Mouse (Mus musculus): ENCODE measurements around the gene Gm10273. TPM values are rescaled to one million over a fixed set of nuclear protein-coding genes. Genes with fewer than 3 reads are reported as not detected.
"Not testable (repeated sequence)": the region's sequence is repeated elsewhere in the genome, so short reads cannot be mapped to it uniquely, and the experiment has no call there.

Gm10273 gene
- polyA plus RNA-seq (2012), result 0.04 and 0.09 TPM in 2 replicates

DNA sequence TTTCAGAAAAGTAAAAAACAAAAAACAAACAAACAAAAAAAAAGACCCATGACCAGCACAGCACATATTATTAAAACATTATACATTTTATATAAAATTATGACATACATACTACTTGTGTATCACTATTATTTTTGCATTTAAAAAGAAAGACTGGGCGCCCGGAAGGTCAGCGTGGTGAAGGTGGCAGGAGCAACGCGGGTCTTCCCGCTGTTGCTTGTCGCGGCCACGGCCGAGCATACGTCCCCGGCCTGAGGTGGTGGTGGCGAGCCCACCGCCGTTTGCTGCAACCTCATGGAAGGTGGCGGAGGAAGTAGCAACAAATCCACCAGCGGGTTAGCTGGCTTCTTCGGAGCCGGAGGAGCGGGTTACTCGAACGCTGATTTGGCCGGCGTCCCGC, at the start of gene Gm10273:
Gene Gm10273, plus strand, starts transcription at position 172 of the 400 bp plus-strand sequence.
- H3K4me3 ChIP-seq (replicated peaks); H3K36me3 ChIP-seq (ENCODE audit: control insufficient read depth); H3K27me3 ChIP-seq (ENCODE audit: control insufficient read depth); H3K9me3 ChIP-seq (ENCODE audit: control insufficient read depth, low read length); H3K4me1 ChIP-seq (ENCODE audit: control insufficient read depth): not testable (repeated sequence)

DNA sequence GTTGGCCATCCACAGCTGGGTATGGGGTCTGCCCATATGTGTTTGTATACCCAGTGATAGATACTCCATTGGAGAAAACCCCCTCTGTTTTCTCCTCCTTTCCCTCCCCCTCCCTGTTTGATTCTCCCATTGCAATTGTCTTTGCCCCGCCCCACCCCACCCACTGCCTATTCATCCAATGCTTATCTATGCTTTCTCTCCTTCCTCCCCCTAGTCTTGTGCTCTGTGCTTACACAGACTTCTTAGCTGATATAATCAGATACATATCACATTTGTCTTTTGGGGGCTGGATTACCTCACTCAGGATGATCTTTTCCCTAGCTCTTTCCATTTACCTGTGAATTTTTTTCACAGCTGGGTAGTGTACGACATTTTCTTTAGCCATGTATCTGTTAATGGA, 48.9 kb upstream of the Gm10273 start:
- no peak overlapping the region for H3K4me3 ChIP-seq (replicated peaks)
- peaks cover 55% of the 10 kb centered on the region for H3K4me1 ChIP-seq (ENCODE audit: control insufficient read depth)
- TF ChIP-seq TAL1 (IDR thresholded peaks at IDR 0.05; ENCODE audit: low read length) (no peak), GATA1 (IDR thresholded peaks at IDR 0.05; ENCODE audit: low read length) (no peak)
- peaks cover 78% of the 10 kb centered on the region for H3K36me3 ChIP-seq (ENCODE audit: control insufficient read depth)
- H3K9me3 ChIP-seq (ENCODE audit: control insufficient read depth, low read length), result no peaks in the 10 kb centered on the region
- no peaks in the 10 kb centered on the region for H3K27me3 ChIP-seq (ENCODE audit: control insufficient read depth)

DNA sequence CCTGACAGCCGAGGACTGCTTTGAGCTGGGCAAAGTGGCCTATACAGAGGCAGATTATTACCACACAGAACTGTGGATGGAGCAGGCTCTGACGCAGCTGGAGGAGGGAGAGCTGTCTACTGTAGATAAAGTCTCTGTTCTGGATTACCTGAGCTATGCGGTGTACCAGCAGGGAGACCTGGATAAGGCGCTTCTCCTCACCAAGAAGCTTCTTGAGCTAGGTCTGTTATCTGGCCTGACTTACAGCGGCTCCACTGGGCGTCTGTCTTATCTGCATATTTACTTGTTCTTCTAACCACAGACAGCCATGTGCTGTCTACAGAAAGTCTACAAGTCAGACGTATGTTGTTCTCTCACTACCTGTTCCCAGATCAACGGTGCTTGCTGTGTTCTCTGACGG, 47.2 kb upstream of the Gm10273 start:
- Histone ChIP-seq H3K4me1 (ENCODE audit: control insufficient read depth) (peaks cover 55% of the 10 kb centered on the region), H3K9me3 (ENCODE audit: control insufficient read depth, low read length) (no peaks in the 10 kb centered on the region), H3K27me3 (ENCODE audit: control insufficient read depth) (no peaks in the 10 kb centered on the region), H3K36me3 (ENCODE audit: control insufficient read depth) (peaks cover 81% of the 10 kb centered on the region), H3K4me3 (replicated peaks) (no peak overlapping the region)
- TF ChIP-seq TAL1 (IDR thresholded peaks at IDR 0.05; ENCODE audit: low read length) (peak; percentile 88), GATA1 (IDR thresholded peaks at IDR 0.05; ENCODE audit: low read length) (peak; percentile 94)

DNA sequence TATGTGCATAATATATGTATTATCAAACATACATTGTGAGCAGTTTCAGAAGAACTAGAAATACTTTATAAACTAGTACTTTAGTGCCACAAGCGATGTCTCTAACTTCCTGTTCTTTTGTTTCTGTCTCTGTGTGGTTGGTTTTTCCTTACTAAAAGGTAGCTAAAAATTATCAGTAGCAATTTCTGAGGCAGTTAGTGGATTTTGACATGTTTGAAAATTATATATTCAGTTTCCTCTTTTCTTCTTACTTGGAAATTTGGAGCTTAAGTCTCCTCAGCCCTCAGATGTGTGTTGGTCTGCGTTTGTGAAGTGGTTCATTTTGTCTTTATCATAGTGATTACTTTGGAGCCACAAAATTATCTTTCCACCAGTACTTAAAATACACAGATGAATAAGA, 45.9 kb upstream of the Gm10273 start:
- Histone ChIP-seq H3K4me1 (ENCODE audit: control insufficient read depth) (peaks cover 55% of the 10 kb centered on the region), H3K9me3 (ENCODE audit: control insufficient read depth, low read length) (no peaks in the 10 kb centered on the region), H3K4me3 (replicated peaks) (no peak overlapping the region), H3K36me3 (ENCODE audit: control insufficient read depth) (peaks cover 76% of the 10 kb centered on the region), H3K27me3 (ENCODE audit: control insufficient read depth) (no peaks in the 10 kb centered on the region)
- TF ChIP-seq GATA1 (IDR thresholded peaks at IDR 0.05; ENCODE audit: low read length), result no peak
- no peak for TF ChIP-seq TAL1 (IDR thresholded peaks at IDR 0.05; ENCODE audit: low read length)

DNA sequence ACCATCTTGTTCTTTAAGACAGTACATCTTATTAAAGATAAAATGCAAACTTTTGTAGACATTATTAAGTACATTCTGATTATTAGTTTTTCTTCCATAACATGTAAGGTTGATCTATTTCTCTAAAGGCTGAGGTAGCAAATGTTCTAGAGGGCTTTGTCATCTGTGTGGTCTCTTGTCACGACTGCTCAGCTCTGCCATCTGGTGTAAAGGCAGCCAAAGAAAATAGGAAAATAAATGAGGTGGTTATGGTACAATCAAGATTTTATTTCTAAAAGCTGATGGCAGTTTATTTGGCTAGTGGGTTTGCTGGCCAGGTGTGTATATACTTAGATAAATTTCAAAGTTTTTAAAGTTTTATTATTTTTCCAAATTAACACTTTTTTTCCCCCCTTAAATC, 42.4 kb upstream of the Gm10273 start:
- H3K27me3 ChIP-seq (ENCODE audit: control insufficient read depth), result no peaks in the 10 kb centered on the region
- no peak for TF ChIP-seq TAL1 (IDR thresholded peaks at IDR 0.05; ENCODE audit: low read length)
- TF ChIP-seq GATA1 (IDR thresholded peaks at IDR 0.05; ENCODE audit: low read length), result no peak
- no peaks in the 10 kb centered on the region for H3K9me3 ChIP-seq (ENCODE audit: control insufficient read depth, low read length)
- peaks cover 25% of the 10 kb centered on the region for H3K4me1 ChIP-seq (ENCODE audit: control insufficient read depth)
- H3K4me3 ChIP-seq (replicated peaks), result no peak overlapping the region
- H3K36me3 ChIP-seq (ENCODE audit: control insufficient read depth), result peaks cover 77% of the 10 kb centered on the region

DNA sequence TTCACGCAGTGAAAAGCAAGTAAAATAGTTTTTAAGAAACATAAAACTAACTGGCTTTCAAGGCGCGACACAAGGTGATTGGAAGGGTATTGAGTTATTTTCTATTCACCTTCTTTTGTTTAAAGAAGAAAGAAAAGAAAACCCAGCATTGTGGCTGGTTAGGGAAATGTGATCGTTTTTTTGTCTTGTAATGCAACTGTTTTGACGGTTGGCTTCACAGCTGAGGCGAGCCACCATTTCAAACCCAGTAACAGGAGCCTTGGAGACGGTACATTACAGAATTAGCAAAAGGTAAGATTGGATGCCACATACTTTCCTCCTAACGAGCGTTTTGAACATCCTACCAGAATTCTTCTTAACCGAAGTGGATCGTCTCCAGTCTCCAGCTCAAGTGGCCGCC, 41.3 kb upstream of the Gm10273 start:
- Histone ChIP-seq H3K36me3 (ENCODE audit: control insufficient read depth) (peaks cover 72% of the 10 kb centered on the region), H3K4me3 (replicated peaks) (no peak overlapping the region), H3K4me1 (ENCODE audit: control insufficient read depth) (peaks cover 16% of the 10 kb centered on the region), H3K27me3 (ENCODE audit: control insufficient read depth) (no peaks in the 10 kb centered on the region), H3K9me3 (ENCODE audit: control insufficient read depth, low read length) (no peaks in the 10 kb centered on the region)
- no peak for TF ChIP-seq GATA1 (IDR thresholded peaks at IDR 0.05; ENCODE audit: low read length)
- TF ChIP-seq TAL1 (IDR thresholded peaks at IDR 0.05; ENCODE audit: low read length), result no peak

DNA sequence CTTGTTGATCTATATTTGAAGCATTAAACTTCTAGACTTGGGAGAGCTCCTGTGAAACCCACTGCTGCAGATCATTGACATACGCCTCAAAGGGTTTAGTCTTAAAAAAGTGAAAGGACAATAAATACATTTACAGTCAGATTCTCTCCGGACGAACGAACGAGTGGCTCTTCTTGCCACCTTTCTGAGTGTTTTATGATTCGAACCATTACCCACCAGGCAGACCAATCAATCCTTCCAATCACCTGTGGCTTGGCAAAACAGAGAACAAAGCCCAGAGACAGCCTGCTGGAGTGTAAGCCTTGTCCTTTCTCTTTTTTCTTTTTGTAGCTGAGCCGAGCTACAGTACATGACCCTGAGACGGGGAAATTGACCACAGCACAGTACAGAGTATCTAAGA, 40.4 kb upstream of the Gm10273 start:
- no peaks in the 10 kb centered on the region for H3K9me3 ChIP-seq (ENCODE audit: control insufficient read depth, low read length)
- TF ChIP-seq GATA1 (IDR thresholded peaks at IDR 0.05; ENCODE audit: low read length), result no peak
- TF ChIP-seq TAL1 (IDR thresholded peaks at IDR 0.05; ENCODE audit: low read length), result no peak
- H3K4me3 ChIP-seq (replicated peaks), result no peak overlapping the region
- H3K27me3 ChIP-seq (ENCODE audit: control insufficient read depth), result no peaks in the 10 kb centered on the region
- H3K36me3 ChIP-seq (ENCODE audit: control insufficient read depth), result peaks cover 73% of the 10 kb centered on the region
- peaks cover 9% of the 10 kb centered on the region for H3K4me1 ChIP-seq (ENCODE audit: control insufficient read depth)

DNA sequence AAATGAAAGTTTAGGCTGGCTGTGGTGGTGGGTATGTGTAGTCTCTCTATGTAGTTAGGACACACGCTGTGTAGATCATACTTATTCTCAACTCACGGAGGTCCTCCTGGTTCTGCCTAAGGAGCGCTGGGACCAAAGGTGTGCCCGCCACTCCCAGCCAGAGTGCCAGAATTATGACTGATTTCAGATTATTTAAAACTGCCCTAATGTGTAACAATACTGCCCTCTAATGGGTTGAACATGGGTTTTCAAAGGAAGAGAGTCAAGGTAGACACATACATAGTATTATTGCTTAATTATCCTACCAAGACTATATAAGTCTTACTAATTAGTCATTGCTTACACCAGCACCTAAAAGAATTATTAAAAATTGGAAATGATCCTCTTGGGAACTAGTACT, 36.7 kb upstream of the Gm10273 start:
- peaks cover 76% of the 10 kb centered on the region for H3K36me3 ChIP-seq (ENCODE audit: control insufficient read depth)
- peaks cover 14% of the 10 kb centered on the region for H3K4me1 ChIP-seq (ENCODE audit: control insufficient read depth)
- TF ChIP-seq GATA1 (IDR thresholded peaks at IDR 0.05; ENCODE audit: low read length) (no peak), TAL1 (IDR thresholded peaks at IDR 0.05; ENCODE audit: low read length) (no peak)
- no peak overlapping the region for H3K4me3 ChIP-seq (replicated peaks)
- H3K9me3 ChIP-seq (ENCODE audit: control insufficient read depth, low read length), result no peaks in the 10 kb centered on the region
- no peaks in the 10 kb centered on the region for H3K27me3 ChIP-seq (ENCODE audit: control insufficient read depth)

DNA sequence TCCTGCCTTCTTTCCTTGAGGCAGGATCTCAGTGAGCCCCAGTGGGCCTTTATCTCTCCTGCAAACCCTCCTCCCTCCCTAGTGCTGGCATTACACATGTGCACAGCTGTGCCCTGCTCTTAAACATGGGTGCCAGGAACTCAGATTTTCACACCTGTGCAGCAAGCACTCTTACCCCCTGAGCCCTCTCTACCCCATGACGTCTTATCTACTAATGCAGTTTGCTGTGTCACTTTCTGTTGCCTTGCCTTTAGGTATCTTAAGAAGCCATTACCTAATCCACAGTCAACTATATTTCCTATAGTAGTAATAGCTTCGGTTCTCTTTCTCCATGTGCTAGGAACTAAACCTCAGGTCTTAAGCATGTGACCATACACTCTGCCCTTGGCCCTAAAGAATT, 32.2 kb upstream of the Gm10273 start:
- Histone ChIP-seq H3K4me1 (ENCODE audit: control insufficient read depth) (peaks cover 25% of the 10 kb centered on the region), H3K9me3 (ENCODE audit: control insufficient read depth, low read length) (no peaks in the 10 kb centered on the region), H3K27me3 (ENCODE audit: control insufficient read depth) (no peaks in the 10 kb centered on the region), H3K4me3 (replicated peaks) (no peak overlapping the region), H3K36me3 (ENCODE audit: control insufficient read depth) (peaks cover 86% of the 10 kb centered on the region)
- TF ChIP-seq TAL1 (IDR thresholded peaks at IDR 0.05; ENCODE audit: low read length) (no peak), GATA1 (IDR thresholded peaks at IDR 0.05; ENCODE audit: low read length) (peak; percentile 32; the same call in 1 of the 2 replicates)

DNA sequence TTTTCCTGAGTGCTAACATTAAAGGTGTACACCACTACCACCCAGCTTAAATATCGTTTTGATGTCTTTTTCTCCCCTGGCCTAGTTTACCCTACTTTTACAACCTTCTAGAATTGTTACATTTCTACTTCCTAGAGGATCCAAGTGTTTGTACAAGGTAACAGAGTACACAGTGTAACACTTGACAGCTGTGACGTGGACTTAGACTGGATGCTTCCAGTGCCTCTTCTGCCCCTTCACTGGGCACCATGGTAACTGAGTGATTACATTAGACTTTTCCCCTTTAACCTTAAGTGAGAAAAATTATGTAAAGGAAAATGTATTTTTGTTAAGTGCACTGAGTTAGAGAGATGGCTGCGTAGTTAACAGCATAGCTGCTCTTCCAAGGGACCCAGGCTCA, 30.9 kb upstream of the Gm10273 start:
- peaks cover 93% of the 10 kb centered on the region for H3K36me3 ChIP-seq (ENCODE audit: control insufficient read depth)
- peaks cover 25% of the 10 kb centered on the region for H3K4me1 ChIP-seq (ENCODE audit: control insufficient read depth)
- H3K27me3 ChIP-seq (ENCODE audit: control insufficient read depth), result no peaks in the 10 kb centered on the region
- no peak for TF ChIP-seq TAL1 (IDR thresholded peaks at IDR 0.05; ENCODE audit: low read length)
- TF ChIP-seq GATA1 (IDR thresholded peaks at IDR 0.05; ENCODE audit: low read length), result no peak
- H3K4me3 ChIP-seq (replicated peaks), result no peak overlapping the region
- no peaks in the 10 kb centered on the region for H3K9me3 ChIP-seq (ENCODE audit: control insufficient read depth, low read length)

All from erythroblast, embryonic 14.5 days (primary cell).